11 mouse cellular contexts compared by ENCODE assay signal in genomic region chr16:13193663-13194071, GRCm38 (mm10).
DNase-seq lines count a peak whose midpoint lies in the region; ATAC-seq and TF ChIP-seq lines count a peak whose summit lies in the region.
"Had no signal": no experiment of that assay in that cellular context is flagged by ENCODE, and none has a peak within 500 bp of the region (broad histone marks: within the 10 kb centered on the region; RNA-seq: fewer than 3 reads in every experiment).

No protein-coding gene starts in this region.

- H3K4me2 ChIP-seq in heart, postnatal 0 days (ENCODE audit: low read depth, low read length): no peak overlapping the region
- H3K4me2 ChIP-seq in liver, embryonic 12.5 days: no peak overlapping the region
- H3K4me2 ChIP-seq: embryonic facial prominence, embryonic 15.5 days; hindbrain, embryonic 13.5 days; limb, embryonic 15.5 days had no signal

- peak overlapping the region; percentile 90 for H3K27ac ChIP-seq in heart, postnatal 0 days (ENCODE audit: low read depth)
- H3K27ac ChIP-seq in liver, embryonic 12.5 days: no peak overlapping the region
- H3K27ac ChIP-seq: embryonic facial prominence, embryonic 15.5 days; hindbrain, embryonic 13.5 days; limb, embryonic 15.5 days had no signal

- H3K27me3 ChIP-seq in heart, postnatal 0 days (ENCODE audit: control insufficient read depth, insufficient read depth, low read length): no peaks in the 10 kb centered on the region
- H3K27me3 ChIP-seq in liver, embryonic 12.5 days (replicated peaks): no peaks in the 10 kb centered on the region
- H3K27me3 ChIP-seq: embryonic facial prominence, embryonic 15.5 days; hindbrain, embryonic 13.5 days; limb, embryonic 15.5 days had no signal

- no peak for TF ChIP-seq POLR2A in brain, embryonic 14.5 days (IDR thresholded peaks at IDR 0.05; ENCODE audit: borderline replicate concordance, extremely low read depth, insufficient read depth, insufficient read length, poor library complexity, severe bottlenecking)

- TF ChIP-seq CTCF in brain, embryonic 14.5 days (IDR thresholded peaks at IDR 0.05; ENCODE audit: borderline replicate concordance, extremely low read depth, insufficient read depth, insufficient read length): no peak
- TF ChIP-seq CTCF in heart, postnatal 0 days (IDR thresholded peaks at IDR 0.05; ENCODE audit: low read depth): no peak; the same call in 1 of the 2 replicates

- H3K4me1 ChIP-seq in heart, postnatal 0 days (ENCODE audit: control insufficient read depth, insufficient read depth): peaks cover 51% of the 10 kb centered on the region
- peaks cover 17% of the 10 kb centered on the region; the same call in 1 of the 2 replicates for H3K4me1 ChIP-seq in liver, embryonic 12.5 days
- H3K4me1 ChIP-seq: limb, embryonic 15.5 days had no signal

- ATAC-seq in heart, postnatal 0 days (ENCODE audit: insufficient read depth, low read depth): peak; percentile 89
- ATAC-seq in liver, embryonic 12.5 days: no peak

- H3K36me3 ChIP-seq in heart, postnatal 0 days (replicated peaks; ENCODE audit: control insufficient read depth, insufficient read depth, low read length): no peaks in the 10 kb centered on the region
- H3K36me3 ChIP-seq in liver, embryonic 12.5 days: no peaks in the 10 kb centered on the region
- H3K36me3 ChIP-seq: embryonic facial prominence, embryonic 15.5 days; hindbrain, embryonic 13.5 days; limb, embryonic 15.5 days had no signal

- no peak overlapping the region for H3K9ac ChIP-seq in heart, postnatal 0 days (replicated peaks; ENCODE audit: low read depth, low read length)
- no peak overlapping the region for H3K9ac ChIP-seq in liver, embryonic 12.5 days
- H3K9ac ChIP-seq: embryonic facial prominence, embryonic 15.5 days; hindbrain, embryonic 13.5 days; limb, embryonic 15.5 days had no signal

- TF ChIP-seq EP300 in heart, postnatal 0 days (IDR thresholded peaks at IDR 0.05; ENCODE audit: low read depth): 0 out of 2 replicates have a peak, but pooled peaks have one; percentile 58

- H3K9me3 ChIP-seq in heart, postnatal 0 days (replicated peaks; ENCODE audit: control insufficient read depth, low read length): no peaks in the 10 kb centered on the region
- no peaks in the 10 kb centered on the region for H3K9me3 ChIP-seq in liver, embryonic 12.5 days (replicated peaks)
- H3K9me3 ChIP-seq: embryonic facial prominence, embryonic 15.5 days; hindbrain, embryonic 13.5 days; limb, embryonic 15.5 days had no signal

- H3K4me3 ChIP-seq in heart, postnatal 0 days (ENCODE audit: low read depth, low read length): no peak overlapping the region
- H3K4me3 ChIP-seq in liver, embryonic 12.5 days: no peak overlapping the region
- H3K4me3 ChIP-seq: embryonic facial prominence, embryonic 15.5 days; hindbrain, embryonic 13.5 days; limb, embryonic 15.5 days had no signal

- intact Hi-C loops in left cerebral cortex, postnatal 36 days (cut with DNase I): loop anchor here (2.0 kb wide), 1 partner anchor 165 kb away; no protein-coding TSS in a partner anchor

- WGBS in heart, postnatal 0 days: 14% methylated on average over 4 of the region's 4 CpGs
- 27% methylated on average over 4 of the region's 4 CpGs for WGBS in liver, embryonic 12.5 days (ENCODE audit: insufficient replicate concordance)

- DNase-seq in adrenal gland, postnatal 14 days: peak; percentile 40
- no peak for DNase-seq in adrenal gland, adult 2 months
- peak; percentile 21 for DNase-seq in brain, embryonic 14.5 days (ENCODE audit: low read depth)
- DNase-seq in heart, postnatal 0 days (ENCODE audit: low spot score): peak; percentile 91
- peak; percentile 60 to 65 for DNase-seq in left cerebral cortex, postnatal 36 days (ENCODE audit: low spot score in 2 of 2)
- DNase-seq in kidney, postnatal 25 days: no peak
- DNase-seq in neural tube, embryonic 10.5 days (ENCODE audit: extremely low spot score, low spot score): no peak

Comparison
In these comparisons a context has a peak if more than half of its experiments do, and no peak if none do; other contexts are left out.
1. DNase-seq: peak in adrenal gland, postnatal 14 days (single experiment), brain, embryonic 14.5 days (single experiment), heart, postnatal 0 days (single experiment) and left cerebral cortex, postnatal 36 days (2 of 2); none in adrenal gland, adult 2 months (single experiment), kidney, postnatal 25 days (0 of 2) and neural tube, embryonic 10.5 days (single experiment).